Mouse (Mus musculus) G1E (cell line): Measurements from ENCODE around the gene Tenm2. TPM values are rescaled to one million over a fixed set of nuclear protein-coding genes. Genes with fewer than 3 reads are reported as not detected.

Experiments used
- ATAC-seq: 2 replicates; pipeline ENCODE4 v1.8.0; 2016; ENCODE audit warnings: mild to moderate bottlenecking; ENCODE audit not compliant: insufficient number of reproducible peaks, poor library complexity, low FRiP score, severe bottlenecking; ENCODE audit errors: extremely low read depth
- DNase-seq: peaks from one replicate; pipeline ENCODE4 v3.0.0; 2012; ENCODE audit warnings: low spot score
- H3K27me3 ChIP-seq: 2 replicates; pipeline ENCODE4 v1.6.1; 2012; ENCODE audit warnings: mild to moderate bottlenecking, low read length, inconsistent platforms; ENCODE audit not compliant: insufficient read depth
- H3K36me3 ChIP-seq: replicated peaks from 2 replicates; pipeline ENCODE3; 2012; ENCODE audit warnings: mild to moderate bottlenecking, inconsistent platforms
- H3K4me1 ChIP-seq: 2 replicates; pipeline ENCODE4 v1.6.1; 2012; ENCODE audit warnings: low read depth, low read length, inconsistent platforms, mixed read lengths; ENCODE audit not compliant: insufficient read depth
- H3K4me3 ChIP-seq: 2 replicates; pipeline ENCODE4 v1.5.1; 2012; ENCODE audit warnings: low read depth, mild to moderate bottlenecking, inconsistent platforms, low read length, moderate library complexity, mixed read lengths
- H3K9me3 ChIP-seq: replicated peaks from 2 replicates; pipeline ENCODE4 v1.6.1; 2012; ENCODE audit warnings: inconsistent platforms
- CTCF ChIP-seq: IDR thresholded peaks from 2 replicates; pipeline ENCODE4 v1.5.1; 2012; ENCODE audit warnings: low read depth, low read length, inconsistent platforms, mixed read lengths
- GATA1 ChIP-seq: IDR thresholded peaks from 2 replicates; pipeline ENCODE4 v1.6.1; 2012; ENCODE audit warnings: borderline replicate concordance, low read length, inconsistent platforms, mixed read lengths
- GATA2 ChIP-seq: IDR thresholded peaks from 2 replicates; pipeline ENCODE4 v1.6.1; 2012; ENCODE audit warnings: low read depth, low read length, inconsistent platforms, borderline replicate concordance
- POLR2AphosphoS5 ChIP-seq: IDR thresholded peaks from 2 replicates; pipeline ENCODE4 v1.6.1; 2012; ENCODE audit warnings: low read depth, low read length, inconsistent platforms; ENCODE audit not compliant: insufficient replicate concordance
- TAL1 ChIP-seq: conservative IDR thresholded peaks from 2 replicates; pipeline ENCODE4 v1.6.1; 2012; ENCODE audit warnings: low read depth, low read length, inconsistent platforms, mixed read lengths
- polyA plus RNA-seq: library from polyadenylated mRNA; stranded (reverse); fragments of >175 nt; gene quantifications from 2 replicates; pipeline ENCODE4 v1.2.3, GENCODE M21; 2012
- total RNA-seq, 2 experiments: library from RNA; stranded (forward) in 1 of 2; stranded (reverse) in 1 of 2; fragments of 200-1000 nt in 1 of 2; fragments of >200 nt in 1 of 2; fragmentation: Nextera tagmentation in 1 of 2; gene quantifications; 2 replicates each; pipeline ENCODE4 v1.2.3; 2014 to 2017

The Tenm2 gene
- total and polyA plus RNA-seq, 3 experiments: 0.44 TPM; not detected in 2

- Histone ChIP-seq H3K36me3 (no peaks in the 10 kb centered on the region), H3K4me1 (no peaks in the 10 kb centered on the region), H3K4me3 (no peak overlapping the region), H3K9me3 (peaks cover 27% of the 10 kb centered on the region), H3K27me3 (no peaks in the 10 kb centered on the region)
- ATAC-seq: no peak
- DNase-seq: no peak
- no peak for TF ChIP-seq CTCF
- TF ChIP-seq GATA2: no peak
- no peak for TF ChIP-seq TAL1
Observed at GRCm38 (mm10) chr11:36508312-36508711, 727.5 kb downstream of the Tenm2 start.

GRCm38 (mm10) chr11:36494898-36495548 lies 740.7 kb downstream of the Tenm2 start:
- Histone ChIP-seq H3K4me1 (no peaks in the 10 kb centered on the region), H3K4me3 (no peak overlapping the region), H3K27me3 (no peaks in the 10 kb centered on the region), H3K9me3 (peaks cover 33% of the 10 kb centered on the region), H3K36me3 (no peaks in the 10 kb centered on the region)
- TF ChIP-seq CTCF (no peak), GATA2 (no peak), POLR2AphosphoS5 (no peak)
- DNase-seq (no peak), ATAC-seq (no peak)

- Histone ChIP-seq H3K27me3 (no peaks in the 10 kb centered on the region), H3K9me3 (peaks cover 37% of the 10 kb centered on the region), H3K36me3 (no peaks in the 10 kb centered on the region), H3K4me1 (no peaks in the 10 kb centered on the region), H3K4me3 (no peak overlapping the region)
- ATAC-seq (no peak), DNase-seq (no peak)
- TF ChIP-seq GATA2: no peak
- TF ChIP-seq GATA1: no peak
- TF ChIP-seq TAL1: no peak
- no peak for TF ChIP-seq CTCF
Observed at GRCm38 (mm10) chr11:36492274-36492673, 743.5 kb downstream of the Tenm2 start.

GRCm38 (mm10) chr11:36490085-36490484 lies 745.7 kb downstream of the Tenm2 start:
- no peaks in the 10 kb centered on the region for H3K4me1 ChIP-seq
- TF ChIP-seq TAL1: no peak
- no peak for TF ChIP-seq GATA2
- no peak for TF ChIP-seq GATA1
- TF ChIP-seq POLR2AphosphoS5: no peak
- TF ChIP-seq CTCF: no peak
- peaks cover 39% of the 10 kb centered on the region for H3K9me3 ChIP-seq
- no peaks in the 10 kb centered on the region for H3K27me3 ChIP-seq
- ATAC-seq: no peak
- H3K4me3 ChIP-seq: no peak overlapping the region
- H3K36me3 ChIP-seq: no peaks in the 10 kb centered on the region
- DNase-seq: no peak

GRCm38 (mm10) chr11:36488666-36489065 lies 747.1 kb downstream of the Tenm2 start:
- Histone ChIP-seq H3K4me1 (no peaks in the 10 kb centered on the region), H3K36me3 (no peaks in the 10 kb centered on the region), H3K4me3 (no peak overlapping the region), H3K9me3 (peaks cover 45% of the 10 kb centered on the region), H3K27me3 (no peaks in the 10 kb centered on the region)
- ATAC-seq: no peak
- no peak for DNase-seq
- TF ChIP-seq GATA2 (no peak), POLR2AphosphoS5 (no peak), GATA1 (no peak), TAL1 (no peak), CTCF (no peak)

- H3K9me3 ChIP-seq: peaks cover 37% of the 10 kb centered on the region
- no peaks in the 10 kb centered on the region for H3K36me3 ChIP-seq
- TF ChIP-seq GATA1 (no peak), TAL1 (no peak), POLR2AphosphoS5 (no peak), GATA2 (no peak), CTCF (no peak)
Observed at GRCm38 (mm10) chr11:36486092-36486491, 749.7 kb downstream of the Tenm2 start.

More at GRCm38 (mm10) chr11:36486092-36486491, 749.7 kb downstream of the Tenm2 start:
- Histone ChIP-seq H3K27me3 (no peaks in the 10 kb centered on the region), H3K4me3 (no peak overlapping the region), H3K4me1 (no peaks in the 10 kb centered on the region)
- ATAC-seq (no peak), DNase-seq (no peak)
